Mouse (Mus musculus): Measurements from ENCODE around the gene Adcy6.

DNA sequence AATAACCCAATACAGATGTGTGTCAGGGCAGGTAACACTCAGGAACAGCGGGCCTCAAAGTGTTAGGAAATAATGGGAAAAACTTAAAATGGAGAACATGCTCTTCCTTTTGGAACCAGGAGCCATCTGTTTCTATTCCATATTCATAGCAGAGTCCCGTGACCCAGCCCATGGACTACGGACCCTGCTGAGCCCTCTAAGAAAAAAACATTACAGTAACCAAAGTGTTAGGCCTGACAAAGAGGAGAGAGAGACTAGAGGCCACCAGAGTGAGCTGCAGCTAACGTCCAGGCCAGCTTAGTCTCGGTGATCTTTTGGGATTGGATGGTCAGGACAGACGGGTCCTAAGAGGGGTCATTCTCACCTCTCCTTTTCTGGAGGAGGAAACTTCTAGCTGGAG, 5.1 kb upstream of the Adcy6 start:
- TF ChIP-seq CTCF (IDR thresholded peaks at IDR 0.05; ENCODE audit: low read depth) (peak; percentile 11; the same call in 1 of the 2 replicates), EP300 (optimal IDR thresholded peaks at IDR 0.05) (no peak)
